Mouse (Mus musculus): ENCODE measurements at regions not wholly inside any gene's neighbourhood (a gene's known extent, or its start where the extent isn't known, plus 50 kb on each side); places are given as distances from the start of the nearest gene placed in this dataset.

DNA sequence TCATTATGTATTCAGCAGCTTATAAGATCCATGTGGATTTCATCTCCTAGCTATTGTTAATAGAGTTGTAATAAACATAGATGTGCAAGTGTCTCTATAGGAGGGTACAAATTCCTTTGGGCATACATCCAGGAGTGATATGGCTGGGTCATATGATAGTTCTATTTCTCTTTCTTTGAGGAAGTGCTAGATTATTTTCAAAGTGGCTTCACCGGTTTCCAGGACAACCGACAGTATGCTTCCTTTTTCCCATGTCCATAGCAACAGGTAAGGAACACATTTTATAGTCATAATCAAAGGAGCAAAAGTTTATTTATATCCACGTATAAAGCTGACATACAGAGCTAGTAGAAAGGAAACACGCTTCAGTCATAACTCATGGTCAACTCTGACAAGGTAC lies 710.2 kb upstream of the Tenm4 start:
- no peak for DNase-seq (ENCODE audit: inconsistent ontology term)

DNA sequence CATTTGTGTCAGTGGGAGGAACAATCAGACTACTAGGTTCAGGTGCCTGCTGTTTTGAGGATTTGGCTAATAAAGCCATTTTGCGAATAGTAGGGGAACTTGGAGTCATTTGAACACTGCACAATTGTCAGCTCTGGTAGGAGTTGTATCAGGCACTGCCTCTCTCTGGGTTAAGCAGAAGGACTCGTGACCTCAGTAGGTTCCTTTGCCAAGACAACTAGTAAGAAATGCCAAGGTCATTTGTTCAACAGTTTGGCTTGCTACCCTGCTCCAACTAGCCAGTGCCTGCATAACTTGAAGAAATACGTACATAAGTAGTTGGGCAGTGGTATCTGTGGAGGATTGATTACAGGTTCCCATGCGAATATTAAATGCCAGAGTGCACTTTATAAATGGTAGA lies 705.5 kb upstream of the Tenm4 start:
- DNase-seq (ENCODE audit: inconsistent ontology term), result no peak

DNA sequence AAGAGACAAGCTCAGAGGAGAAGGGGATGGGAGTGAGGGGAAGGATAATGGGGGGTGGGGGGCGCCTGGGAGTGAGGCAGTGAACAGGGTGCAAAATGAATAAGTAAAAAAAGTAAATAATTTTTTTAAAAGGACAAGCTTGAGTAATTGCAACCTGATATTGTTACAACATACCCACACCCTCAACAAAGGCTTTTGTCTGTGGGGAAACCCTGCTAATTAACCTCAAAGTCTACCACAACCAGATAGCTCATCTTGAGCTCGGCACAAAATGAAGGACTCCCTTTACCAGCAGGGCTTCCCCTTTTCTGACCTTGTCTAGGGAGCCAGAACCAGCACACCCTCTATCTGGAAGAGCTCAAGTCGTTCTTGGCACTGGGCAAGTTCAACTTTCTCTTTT lies 704.0 kb upstream of the Tenm4 start:
- DNase-seq (ENCODE audit: inconsistent ontology term), result no peak

DNA sequence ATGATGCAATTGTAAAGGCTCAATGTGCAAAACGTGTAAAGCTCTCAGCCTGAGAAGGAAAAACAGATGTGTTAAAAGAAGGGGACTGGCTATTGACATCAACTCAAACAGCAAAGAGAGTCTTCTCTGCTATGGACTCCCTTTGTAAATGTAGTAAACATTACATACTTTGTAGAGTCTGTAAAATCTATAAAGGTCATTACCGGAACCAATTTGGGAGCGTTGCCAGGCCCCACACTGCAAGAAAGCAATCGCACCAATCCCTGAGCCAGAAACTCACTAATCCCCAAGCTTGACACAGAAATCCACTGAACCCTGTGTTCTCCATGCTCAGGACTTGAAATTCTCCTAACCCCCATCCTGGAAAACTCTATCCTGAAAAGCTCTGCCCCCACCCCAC lies 697.2 kb upstream of the Tenm4 start:
- no peak for DNase-seq (ENCODE audit: inconsistent ontology term)

DNA sequence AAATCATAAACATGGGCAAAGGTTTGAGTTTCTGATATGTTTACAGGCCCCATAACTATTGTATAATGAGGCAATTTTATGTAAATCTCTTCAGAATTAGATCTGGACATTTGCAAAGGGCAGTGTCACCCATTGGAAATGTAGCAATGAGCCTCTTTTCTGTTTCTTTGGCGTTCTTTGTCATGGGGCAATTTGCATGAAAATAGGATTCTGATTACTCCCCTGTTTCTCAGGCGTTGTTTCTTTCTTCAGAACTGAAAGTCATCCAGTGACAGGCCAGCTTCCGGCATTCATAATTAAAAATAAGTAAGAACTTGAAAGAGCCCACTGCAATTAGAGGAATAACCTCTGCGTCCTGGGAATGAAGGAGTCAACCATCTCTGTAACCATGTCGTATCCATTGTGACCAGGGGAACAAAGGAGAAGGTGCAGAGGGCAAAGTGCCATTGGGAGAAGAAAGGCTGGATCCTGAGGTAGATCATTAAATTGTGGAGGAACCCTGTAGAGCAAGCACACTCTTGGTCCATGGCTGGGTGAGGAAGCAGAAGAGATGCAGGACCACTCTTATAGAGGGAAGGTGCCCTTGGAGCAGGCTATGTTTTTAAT lies 690.8 kb upstream of the Tenm4 start:
- peak; percentile 16 for DNase-seq (ENCODE audit: inconsistent ontology term)

DNA sequence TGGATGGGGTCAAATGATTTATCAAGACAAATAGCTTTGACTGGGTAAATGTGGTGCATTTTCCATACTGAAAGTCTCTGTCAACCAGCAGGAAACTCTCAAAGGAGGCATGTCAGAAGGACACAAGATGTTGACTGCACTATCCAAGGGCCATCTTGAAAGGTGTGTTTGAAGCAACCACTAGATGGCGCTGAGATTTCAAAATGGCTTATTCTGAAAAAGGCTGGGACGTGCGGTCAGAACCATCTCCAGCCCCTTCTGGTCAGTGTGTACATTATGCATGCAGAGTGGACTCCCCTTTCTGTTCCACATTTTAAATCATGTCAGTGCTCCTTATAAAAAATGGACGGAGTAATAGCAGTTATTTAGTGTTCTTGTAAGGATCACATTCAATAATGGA lies 681.4 kb upstream of the Tenm4 start:
- peak; percentile 45 for DNase-seq (ENCODE audit: inconsistent ontology term)

DNA sequence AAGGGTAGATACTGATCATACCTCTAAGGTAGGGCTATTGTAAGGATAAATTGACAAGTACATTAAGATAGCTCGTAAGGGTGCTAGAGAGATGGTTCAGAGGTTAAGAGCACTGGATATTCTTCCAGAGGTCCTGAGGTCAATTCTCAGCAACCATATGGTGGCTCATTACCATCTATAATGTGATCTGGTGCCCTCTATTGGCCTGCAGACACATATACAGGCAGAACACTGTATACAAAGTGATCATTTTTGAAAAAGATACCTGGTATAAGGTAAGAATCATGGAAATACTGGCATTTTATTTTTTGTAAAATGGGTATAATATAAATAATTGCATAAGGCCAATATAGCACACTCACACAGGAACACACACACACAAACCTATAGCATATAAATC lies 676.3 kb upstream of the Tenm4 start:
- no peak for DNase-seq (ENCODE audit: inconsistent ontology term)

DNA sequence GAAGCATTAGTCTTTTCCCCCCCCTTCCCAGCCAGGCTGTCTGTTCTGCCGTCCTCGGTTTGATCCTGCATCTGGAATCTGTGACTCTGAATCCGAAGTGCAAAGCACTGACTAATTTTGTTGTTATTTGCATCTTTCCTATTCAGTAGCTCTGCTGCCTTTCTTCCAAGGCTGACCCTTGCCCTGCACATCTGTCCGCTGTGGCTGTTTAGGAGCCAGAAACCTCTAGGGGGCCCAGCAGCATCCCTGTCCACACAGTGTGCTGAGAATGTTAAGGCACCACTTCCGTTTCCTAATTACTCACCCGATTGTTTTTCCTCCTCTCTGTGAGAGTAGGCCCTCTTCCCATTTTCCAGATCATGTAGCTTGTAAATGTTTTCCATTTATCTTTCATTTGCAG lies 668.1 kb upstream of the Tenm4 start:
- DNase-seq (ENCODE audit: inconsistent ontology term), result no peak

DNA sequence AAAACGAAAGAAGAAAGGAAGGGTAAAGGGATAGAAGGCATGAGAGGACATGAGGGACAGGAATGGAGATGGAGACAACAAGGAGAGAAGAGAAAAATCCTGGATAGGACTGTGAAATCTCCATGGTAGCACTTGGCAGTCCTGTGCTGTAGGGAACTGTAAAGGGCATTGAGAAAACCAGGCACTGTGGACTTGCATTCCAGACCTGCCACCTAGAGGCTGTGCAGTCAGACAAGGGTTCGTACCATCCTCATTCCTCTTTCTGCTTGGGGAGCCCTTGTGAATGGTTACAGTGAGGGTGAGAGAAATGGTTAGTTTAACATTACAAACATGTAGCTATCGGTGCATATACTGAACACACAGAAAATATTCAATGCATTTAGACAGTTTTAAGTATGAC lies 623.8 kb upstream of the Tenm4 start:
- no peak for DNase-seq (ENCODE audit: inconsistent ontology term)

DNA sequence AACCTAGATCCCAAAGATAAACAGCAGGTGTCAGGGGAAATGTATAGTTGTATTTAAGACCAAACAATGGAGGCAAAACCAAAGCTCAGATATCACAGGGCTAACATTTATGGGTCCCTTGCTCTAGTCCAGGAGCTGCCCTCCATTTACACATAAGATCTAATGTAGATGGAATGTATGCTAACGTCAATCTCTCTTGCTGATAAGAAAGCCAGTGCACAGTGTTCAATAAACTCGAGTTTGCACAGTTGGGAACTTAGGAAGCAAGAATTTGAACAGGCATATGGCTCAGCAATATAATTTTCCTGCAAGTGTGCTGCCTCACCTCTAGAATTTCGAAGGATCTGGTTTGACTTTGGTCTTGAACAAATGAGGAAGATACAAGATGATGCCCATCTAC lies 620.9 kb upstream of the Tenm4 start:
- DNase-seq (ENCODE audit: inconsistent ontology term), result no peak

DNA sequence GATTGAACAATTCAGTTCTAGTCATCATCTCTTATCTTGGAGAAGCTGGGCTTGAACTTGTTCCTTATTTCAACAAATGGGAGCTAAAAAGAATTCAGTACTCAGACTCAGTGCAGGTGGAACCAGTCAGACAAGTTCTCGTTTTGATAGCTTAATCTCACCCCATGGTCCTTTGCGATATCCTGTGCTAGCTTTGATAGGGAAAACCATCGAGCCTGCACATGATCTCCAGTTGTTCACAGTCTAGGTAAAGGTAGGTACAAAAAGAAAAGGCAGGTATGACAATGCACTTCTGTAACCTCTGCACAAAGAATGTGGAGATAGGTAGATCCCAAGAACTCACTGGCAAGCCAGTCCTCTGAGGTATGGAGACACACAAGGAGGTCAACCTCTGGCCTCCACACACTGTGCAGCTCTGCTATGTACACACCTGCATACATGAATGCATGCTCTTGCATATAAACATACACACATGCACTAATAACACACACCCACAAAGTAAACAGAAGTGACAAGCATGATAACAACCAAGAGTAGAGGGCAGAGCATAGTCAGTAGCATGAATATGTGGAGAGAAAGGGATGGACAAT lies 619.2 kb upstream of the Tenm4 start:
- no peak for DNase-seq (ENCODE audit: inconsistent ontology term)

DNA sequence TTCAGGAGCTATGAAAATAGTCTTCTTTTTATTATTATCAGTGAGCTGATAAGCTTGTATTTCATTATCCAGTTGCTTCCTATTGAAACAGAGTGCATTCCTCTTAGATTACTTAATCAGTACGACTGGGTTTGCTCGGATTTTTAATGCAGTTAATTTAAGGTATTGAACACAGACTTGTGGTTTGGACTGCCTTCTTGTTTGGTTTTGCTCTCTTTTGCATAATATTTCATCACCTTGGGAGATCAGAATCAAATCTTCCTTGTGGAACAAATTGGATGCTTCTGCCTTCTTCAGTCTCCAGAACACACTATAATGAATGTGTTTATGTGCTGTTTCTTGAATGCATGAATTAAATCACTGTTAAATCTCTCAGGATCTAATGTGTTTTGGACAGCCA lies 612.5 kb upstream of the Tenm4 start:
- no peak for DNase-seq (ENCODE audit: inconsistent ontology term)

DNA sequence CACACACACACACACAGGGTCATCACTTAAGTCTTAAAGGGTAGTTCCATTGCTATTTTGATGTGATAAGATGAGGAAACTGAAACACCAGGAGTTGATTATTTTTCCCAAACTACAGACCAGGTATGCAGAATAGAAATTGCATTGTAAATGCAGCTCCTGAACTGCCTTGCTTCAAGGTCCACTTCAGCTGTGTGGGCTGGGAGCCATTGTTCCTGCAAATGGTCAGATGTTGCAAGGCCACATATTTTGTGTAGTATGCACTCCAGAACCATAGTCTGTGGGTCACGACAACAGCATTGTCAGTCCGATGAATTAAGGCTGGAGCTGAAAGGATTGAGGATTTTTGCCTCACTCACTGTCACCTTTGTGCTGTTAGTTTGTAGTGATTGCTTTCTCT lies 592.4 kb upstream of the Tenm4 start:
- DNase-seq (ENCODE audit: inconsistent ontology term), result no peak

DNA sequence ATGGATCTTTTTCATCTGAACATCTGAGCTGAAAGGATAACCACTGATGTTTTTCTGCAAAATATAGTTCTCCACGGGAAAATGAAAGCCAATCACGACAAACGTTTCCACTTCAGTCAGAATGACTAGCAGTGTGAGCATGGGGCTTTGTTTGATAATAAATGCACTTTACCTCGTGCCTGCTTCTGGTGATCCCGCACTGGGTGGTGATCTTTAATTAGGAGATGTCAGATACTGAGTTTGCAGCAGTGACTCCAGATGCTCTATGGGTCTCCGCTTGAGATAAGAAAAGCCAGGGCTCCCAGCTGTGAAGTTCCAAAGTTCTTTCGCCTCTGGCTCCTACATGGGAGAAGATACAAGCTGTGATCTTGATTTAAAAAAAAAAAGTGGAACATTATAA lies 589.7 kb upstream of the Tenm4 start:
- no peak for DNase-seq (ENCODE audit: inconsistent ontology term)

DNA sequence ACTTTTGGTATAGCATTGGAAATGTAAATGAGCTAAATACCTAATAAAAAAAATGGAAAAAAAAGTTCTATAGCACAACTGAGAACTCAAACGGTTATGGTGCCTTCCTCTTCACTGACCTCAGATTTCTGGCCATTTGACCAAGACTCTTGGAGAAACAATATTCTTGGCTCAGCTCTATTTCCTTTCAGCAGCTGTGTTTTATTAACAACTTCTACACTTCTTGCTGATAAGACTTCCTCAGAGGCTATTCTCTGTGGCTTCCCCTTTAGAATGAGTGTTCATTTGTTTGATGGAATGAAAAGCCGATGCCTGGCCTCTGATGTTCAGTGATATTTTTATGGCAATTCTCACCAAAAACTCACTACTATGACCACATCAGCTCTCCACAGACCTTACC lies 572.7 kb upstream of the Tenm4 start:
- DNase-seq (ENCODE audit: inconsistent ontology term), result no peak

DNA sequence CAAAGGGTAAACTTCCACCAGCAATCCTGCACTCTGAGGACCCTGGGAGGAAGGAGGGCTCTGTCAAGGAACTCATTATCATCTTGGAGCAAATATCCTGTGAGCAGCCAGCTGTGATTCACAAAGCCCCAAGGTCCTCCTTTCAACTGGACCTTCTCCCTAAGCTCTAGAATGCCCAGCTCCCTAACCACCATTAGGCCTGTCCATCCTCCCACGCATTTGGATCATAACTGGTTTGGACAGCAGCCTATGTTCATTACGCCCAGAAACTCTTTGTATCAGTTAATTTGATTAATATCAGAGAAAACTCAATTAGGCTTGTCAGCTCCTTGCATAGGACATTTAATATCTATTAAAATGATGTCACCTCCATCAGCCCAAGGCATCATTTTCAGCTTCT lies 557.3 kb upstream of the Tenm4 start:
- DNase-seq (ENCODE audit: inconsistent ontology term), result peak; percentile 82

DNA sequence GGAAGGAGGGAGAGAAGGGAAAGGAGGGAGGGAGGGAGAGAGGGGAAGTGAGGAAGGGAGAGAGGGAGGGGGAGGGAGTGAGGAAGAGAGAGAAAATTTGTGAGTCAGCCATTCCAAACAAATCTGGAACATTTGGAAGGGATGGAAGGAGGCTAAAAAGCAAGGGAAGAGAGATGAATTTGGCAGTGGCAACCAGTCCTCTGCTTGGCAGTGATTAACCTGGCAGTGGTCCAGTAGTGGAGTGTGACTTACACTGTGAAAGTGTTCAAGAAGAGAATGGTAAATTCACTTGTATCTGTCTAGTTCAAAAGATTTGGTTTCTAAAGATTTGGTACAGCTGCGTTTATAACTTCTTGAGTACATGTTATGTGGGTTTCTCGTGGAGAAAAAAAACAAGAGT lies 553.7 kb upstream of the Tenm4 start:
- DNase-seq (ENCODE audit: inconsistent ontology term), result peak; percentile 30

DNA sequence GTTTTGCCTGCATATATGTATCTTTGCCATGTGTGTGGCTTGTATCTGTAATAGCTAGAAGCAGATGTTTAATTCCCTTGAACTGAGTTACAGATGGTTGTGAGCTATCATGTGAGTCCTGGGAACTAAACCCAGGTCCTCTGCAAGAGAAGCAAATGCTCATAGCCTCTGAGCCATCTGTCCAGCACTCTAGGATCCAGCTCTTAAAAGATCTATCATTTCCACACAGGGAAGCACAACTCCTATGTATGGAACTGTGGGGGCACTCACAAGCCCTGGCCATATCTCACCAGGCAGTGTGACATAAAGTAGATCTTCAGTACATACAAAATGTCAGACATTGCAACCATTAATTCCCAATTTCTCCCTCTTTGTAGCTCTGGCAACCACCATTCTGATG lies 552.9 kb upstream of the Tenm4 start:
- peak; percentile 27 for DNase-seq (ENCODE audit: inconsistent ontology term)

DNA sequence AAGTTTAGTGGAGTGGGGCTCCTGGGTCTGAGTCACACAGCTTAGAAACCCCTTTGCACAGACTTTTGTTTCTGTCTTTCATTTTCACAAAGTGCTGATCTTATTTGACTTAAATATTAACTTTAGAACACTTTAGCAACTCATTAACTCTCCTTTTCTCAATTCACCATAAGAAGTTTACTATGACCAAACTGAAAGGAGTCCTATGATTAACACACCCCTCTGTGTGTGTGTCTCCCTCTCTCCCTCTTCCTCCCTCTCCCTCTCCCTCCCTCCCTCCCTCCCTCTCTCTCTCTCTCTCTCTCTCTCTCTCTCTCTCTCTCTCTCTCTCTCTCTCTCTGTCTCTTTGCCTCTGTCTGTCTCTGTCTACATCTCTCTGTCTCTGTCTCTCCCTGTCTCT lies 551.0 kb upstream of the Tenm4 start:
- DNase-seq (ENCODE audit: inconsistent ontology term), result no peak

DNA sequence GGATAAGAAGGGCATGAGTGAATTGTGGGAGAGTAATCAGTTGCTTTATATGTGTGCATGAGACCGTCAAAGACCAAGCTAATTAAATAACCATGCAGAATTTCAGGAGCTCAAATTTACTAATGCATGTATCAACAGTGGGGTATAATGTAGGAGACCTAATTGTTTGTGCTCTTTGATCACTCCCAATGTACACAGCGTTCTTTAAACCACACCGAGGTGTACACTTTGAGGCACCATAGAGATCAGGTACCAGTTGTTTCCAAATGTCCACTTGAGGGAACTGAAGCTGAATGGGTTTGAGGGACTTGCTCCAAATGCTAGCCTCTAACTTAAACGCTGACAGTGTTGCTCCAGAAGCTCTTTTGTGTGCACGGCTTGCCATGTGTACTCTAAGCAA lies 530.4 kb upstream of the Tenm4 start:
- no peak for DNase-seq (ENCODE audit: inconsistent ontology term)

DNA sequence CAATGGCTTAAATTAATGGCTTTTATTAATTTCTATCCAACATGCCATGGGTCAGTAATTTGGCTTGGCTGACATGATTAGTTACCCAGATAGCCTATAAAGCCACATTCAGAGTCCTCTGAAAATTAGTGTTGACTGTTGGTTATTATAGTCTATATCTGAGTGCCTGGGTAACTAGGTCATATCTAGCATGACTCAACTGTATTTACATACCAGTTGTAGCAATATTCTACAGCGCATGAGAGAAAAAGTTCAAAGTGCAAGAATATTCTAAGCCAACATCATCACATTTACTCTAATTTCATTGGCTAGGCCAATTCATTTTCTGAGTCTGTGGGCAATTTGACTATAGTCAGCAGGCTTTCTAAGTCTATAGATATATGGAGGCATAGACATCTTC lies 496.7 kb upstream of the Tenm4 start:
- no peak for DNase-seq (ENCODE audit: inconsistent ontology term)

DNA sequence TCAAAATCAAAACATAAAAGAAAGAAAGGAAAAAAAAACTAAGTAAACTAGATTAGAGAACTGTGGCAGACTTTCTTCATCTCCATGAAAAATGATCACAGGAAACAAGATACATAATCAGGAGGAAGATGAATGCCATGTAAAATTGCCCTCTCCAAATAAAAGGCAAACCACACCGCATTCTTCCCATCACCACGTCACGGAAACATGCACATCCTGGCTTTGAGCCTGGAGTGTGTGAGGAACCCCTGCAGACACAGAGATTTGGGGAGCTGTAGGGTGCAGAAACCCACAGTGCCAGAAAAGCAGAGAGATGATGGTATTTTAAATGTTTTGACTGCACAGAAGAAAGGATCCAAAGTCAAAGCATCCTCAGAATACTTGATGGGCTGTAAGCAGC lies 488.5 kb upstream of the Tenm4 start:
- DNase-seq (ENCODE audit: inconsistent ontology term), result peak; percentile 19

DNA sequence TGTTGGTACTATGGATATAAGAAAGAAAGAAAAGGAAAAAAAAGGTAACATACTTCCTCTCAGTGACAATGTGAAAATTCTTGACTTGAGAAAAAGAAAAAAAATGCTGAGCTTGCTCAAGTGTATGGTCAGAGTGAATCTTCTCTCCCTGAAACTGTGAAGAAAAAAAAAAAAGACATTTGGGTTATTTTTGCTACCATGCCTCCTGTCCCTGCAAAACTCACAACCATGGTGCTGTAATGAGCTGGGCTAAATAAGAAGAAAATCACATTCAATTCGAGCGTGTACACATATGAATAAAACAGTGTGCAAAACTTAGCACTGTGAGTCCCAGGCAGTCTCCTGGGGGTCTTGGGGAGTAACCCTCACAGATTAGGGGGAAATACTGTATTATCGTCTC lies 483.3 kb upstream of the Tenm4 start:
- DNase-seq (ENCODE audit: inconsistent ontology term), result no peak
